Mouse (Mus musculus) lung, postnatal 10 days (tissue): ENCODE data around the gene Alox12b.

Experiments
- DNase-seq: peaks from one replicate; pipeline ENCODE4 v3.0.0; 2021

Alox12b gene

DNA sequence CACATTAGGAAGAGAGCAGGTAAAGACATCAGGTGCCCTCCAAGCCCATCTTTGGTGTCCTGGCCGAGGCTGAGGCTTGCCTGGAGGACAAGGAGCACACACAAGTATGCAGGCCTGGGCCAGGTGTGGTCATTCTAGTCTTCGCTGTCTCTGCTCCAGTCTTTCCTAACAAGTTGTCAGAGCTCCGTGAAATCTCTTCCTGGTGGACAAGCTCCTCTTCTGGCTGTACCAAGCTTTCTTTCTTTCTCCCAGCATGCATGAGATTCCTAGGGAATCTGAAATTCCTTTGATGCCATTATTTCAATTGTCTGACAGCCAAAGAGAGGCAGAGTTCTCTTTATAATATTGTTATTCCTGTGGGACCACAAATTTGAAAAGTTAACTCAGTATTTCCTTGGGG, 22.7 kb downstream of the Alox12b start:
- DNase-seq = no peak

DNA sequence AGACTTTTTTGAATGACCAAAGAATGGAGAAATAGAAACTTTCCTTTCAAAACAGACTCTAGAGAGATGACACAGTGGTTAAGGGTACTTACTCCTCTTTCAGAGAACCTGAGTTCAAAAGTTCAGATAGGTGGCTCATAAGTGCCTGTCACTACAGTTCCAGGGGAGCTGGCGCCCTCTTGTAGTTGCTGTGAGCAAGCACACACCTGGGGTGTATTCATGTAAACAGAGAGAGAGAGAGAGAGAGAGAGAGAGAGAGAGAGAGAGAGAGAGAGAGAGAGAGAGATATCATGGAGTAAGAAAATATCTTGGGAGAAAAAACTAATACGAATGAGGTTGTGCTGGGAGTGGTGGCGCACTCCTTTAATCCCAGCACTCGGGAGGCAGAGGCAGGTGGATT, 23.3 kb downstream of the Alox12b start:
- no peak for DNase-seq

DNA sequence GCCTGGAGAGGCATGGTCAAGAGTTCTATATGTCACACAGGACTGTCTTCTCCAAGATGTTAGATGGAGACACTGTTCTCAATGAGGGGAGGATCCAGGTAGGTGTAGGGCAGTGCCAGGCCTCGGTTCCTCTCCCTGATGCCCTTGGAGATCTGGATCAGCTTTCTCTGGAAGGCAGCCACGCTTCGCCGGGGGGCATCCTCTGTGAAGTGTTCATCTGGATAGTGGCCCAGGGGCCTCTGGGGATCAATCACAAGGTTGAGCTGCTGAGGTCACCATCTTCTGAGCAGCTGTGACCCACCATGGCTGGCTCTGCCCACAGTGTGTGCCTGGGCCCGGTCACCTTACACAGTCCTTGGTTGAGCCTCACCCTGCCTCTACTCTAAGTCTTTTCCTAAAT, 28.2 kb downstream of the Alox12b start:
- no peak for DNase-seq

DNA sequence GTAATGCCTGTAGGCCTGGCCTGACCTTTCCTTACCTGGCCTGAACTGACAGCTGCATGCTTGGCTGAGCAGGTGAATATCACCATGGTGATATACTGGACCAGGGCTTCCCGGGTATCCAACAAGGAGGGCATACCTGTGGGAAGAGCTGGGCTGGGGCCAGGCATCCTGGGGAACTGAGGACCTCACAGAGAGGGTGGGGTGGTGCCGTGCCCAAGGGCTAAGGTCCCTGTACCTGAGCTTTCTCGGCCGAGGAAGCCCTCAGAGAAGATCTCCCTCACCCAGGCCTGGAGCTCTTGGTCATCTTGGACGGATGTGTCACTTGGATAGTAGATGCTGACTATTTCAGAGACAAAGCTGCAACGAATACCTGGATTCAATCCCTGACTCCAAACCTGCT, 29.1 kb downstream of the Alox12b start:
- no peak for DNase-seq

DNA sequence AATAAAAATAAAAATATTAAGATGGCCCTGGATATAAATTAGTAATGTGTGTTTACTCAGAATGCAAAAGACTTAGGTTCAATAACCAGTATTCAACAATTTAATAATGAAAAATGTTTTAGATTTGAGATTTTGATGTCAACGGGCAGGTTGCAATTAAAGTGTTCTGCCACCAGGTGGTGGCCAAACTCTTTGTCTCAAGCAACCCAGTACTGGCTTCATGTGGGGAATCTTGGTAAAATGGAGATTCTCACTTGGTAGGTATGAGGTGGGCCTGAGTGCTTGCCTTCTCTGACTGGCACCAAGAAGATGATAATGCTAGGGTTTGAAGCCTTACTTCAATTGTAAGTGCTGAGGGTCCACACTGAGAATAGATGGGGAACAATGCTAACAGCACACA, 36.1 kb downstream of the Alox12b start:
- peak; percentile 44 for DNase-seq

DNA sequence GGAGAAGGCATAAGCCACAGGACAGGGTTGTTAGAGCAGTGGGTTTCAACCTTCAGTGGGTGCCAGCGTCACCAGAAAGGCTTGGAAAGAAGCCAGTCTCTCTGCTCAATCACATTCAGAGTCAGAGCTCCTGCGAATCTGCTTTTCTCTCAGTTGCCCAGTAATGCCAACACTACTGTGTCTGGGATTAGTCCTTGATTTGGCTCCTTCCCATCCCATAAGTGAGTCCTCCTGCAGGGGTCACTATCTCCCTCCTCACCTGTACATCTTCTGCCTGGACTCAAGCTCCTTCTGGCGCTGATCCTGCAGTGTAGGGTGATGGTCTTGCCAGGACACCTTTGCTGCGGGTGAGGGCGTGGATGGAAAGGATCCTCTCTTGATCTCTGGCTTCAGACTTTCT, 40.0 kb downstream of the Alox12b start:
- no peak for DNase-seq

DNA sequence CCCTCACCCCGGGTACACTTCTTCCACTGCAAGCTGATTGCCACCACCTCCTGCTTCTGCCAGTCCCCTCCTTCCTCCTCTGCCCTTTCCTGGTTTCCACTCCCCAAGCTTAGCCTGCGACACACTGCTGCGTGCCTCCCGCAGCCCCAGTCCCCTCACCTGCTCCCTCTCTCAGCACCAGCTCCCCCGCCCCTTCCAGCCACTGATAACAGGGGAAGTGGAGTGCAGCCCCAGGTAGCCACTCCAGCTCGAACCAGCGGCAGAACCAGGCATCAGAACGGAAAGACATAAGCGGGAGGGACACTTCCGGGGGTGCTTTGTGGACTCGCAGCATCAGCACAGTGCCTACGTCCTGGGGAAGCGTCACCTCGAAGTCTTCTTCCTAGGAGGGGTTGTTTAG, 40.4 kb downstream of the Alox12b start:
- no peak for DNase-seq

DNA sequence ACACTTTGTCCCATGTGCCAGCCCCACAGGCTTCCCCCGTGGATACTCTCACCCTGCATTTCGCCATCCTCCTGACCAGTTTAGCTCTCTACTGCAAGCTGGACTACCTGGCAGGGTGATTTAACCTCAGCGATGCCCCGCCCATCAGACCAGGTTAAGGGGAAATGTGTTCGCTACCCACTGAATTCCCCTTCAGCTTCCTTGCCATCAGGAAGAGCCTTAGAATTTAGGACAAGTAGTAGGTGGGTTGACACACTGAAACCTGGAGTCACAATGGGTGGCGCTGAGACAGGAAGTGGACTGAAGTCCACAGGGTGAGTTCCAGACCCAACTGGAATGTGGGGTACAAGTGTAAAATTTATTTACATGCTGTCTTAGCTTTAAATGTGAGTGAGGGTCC, 41.0 kb downstream of the Alox12b start, which contains the start of gene Alox8:
Gene Alox8, minus strand, starts transcription at position 101 of the 400 bp plus-strand sequence.
- no peak for DNase-seq

DNA sequence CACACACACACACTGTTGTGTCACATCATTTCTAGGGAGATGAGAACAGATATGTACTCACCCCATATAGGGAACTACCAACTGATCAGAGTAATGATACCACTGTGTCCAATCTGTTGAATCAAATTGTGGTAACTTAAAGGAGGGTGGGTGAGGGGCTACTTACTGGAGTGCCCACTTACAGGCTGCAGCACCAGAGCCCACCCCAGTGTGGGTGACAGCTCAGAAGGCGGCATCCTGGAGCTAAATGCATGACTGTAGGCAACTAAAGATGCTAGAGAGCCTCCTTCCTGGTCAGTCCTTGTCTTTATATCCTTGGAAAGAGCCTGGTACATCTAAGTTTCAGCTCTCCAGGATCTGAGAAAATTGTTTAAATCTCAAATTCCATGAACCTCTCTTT, 42.5 kb downstream of the Alox12b start:
- DNase-seq = no peak

DNA sequence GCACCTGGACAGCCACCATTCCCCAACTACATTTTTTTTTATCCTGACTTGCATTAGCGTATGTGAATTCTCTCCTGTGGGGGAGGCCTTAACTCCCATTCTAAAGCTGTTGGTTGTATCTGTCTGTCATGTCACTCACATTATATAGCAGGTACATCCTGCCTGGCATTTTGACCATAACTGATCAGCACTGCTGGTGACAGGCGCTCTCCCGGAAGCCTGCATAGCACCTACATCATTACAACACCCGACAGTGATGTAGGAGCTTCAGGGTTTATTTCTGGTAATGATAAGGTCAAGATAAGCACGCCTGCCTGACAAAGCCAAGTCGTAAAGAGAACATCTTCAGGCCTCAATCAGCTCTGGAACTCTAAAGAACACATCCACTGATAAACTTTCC, 43.4 kb downstream of the Alox12b start:
- no peak for DNase-seq

DNA sequence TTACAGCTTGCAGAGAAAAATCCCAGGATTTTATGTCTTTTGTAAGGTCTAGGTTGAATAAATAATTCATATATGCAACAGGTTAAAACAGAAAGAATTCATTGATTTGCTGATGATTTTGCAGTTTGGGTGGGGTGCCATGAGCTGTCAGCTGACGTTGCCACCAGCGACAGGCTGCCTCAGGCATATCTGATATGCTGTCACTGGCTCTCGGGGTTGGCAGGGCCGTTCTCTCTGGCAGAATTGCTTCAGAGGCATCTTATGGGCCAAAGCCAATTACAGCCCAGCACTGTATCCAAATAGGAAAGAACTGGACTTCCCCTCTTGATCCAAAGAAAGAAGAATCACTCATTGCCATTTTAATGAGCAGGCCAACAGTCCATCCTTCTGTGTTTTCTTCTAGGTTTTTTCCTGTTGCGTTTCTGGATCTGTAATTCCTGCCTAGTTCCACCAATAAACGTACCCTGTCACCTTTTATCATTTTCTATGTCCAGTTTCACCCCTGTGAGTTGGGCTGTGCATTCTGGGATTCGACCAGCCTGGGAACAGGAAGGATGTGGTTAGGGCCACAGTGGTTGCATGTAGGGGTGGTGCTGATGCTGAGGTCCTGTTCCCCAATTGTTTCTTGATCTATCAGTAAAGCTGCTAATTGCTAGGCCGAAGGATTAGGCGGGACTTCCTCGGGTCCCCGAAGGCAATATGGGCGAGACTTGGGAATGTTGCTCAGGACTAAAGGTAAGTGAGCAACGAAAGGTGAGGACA, 45.9 kb downstream of the Alox12b start:
- DNase-seq = no peak

DNA sequence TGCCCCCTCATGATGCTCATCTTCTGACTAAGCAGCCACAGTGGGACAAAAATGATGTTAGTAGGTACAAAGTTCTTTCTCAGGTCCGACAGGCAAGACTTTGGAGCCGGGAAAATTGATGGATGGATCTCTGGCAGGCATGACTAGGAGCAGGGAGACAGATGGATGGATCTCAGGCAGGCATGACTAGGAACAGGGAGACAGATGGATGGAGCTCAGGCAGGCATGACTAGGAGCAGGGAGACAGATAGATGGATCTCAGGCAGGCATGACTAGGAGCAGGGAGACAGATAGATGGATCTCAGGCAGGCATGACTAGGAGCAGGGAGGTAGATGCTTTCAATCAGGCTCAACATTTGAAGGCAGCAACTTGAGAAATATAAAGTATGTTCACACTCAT, 54.6 kb downstream of the Alox12b start:
- no peak for DNase-seq

DNA sequence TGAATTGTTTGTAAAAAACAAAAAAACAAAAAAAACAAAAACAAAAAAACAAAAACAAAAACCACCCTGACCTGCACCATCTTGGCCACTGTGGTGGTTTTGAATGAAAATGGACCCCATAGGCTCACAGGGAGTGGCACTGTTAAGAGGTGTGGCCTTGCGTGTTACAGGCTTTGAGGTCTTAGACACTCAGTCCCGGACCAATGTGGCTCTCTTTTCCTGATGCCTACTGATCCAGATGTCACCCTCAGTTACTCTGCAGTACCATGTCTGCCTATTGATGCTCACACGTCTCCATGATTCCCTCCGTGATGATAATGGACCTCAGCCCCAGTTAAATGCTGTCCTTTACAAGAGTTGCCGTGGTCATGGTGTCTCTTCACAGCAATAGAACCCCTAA, 60.6 kb downstream of the Alox12b start:
- no peak for DNase-seq

DNA sequence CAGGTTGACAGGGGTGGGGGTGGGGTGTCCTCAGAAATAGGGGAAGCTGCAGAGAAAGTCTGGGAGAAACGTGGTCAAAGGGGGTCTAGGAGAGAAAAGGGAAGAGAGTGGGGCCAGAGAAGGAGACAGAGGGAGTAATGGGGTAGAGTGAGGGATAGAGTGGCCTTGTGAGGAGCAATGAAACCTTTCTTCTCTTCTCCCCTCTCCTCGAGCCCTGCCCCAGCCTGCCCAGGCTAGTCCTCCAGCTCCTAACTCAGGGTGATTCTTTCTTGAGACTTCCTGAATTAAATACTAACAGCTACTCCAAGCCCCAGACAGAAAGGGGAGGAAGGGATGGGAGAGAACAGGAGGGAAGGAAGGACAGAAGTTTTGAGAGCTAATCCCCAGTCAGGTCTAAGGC, 61.9 kb downstream of the Alox12b start:
- DNase-seq = no peak
